Mouse (Mus musculus) heart, adult 2 months (tissue): ENCODE results near the gene Frmd6. TPM values are rescaled to one million over a fixed set of nuclear protein-coding genes. Genes with fewer than 3 reads are reported as not detected.

Source experiments
- DNase-seq, 2 experiments: peaks; one replicate each; pipeline ENCODE4 v3.0.0; 2021
- H3K27ac ChIP-seq: fragments of 200-600 bp; 2 replicates; pipeline ENCODE4 v1.8.1; 2022
- H3K27me3 ChIP-seq: fragments of 200-500 bp; 2 replicates; pipeline ENCODE4 v1.6.1; 2012; ENCODE audit warnings: mild to moderate bottlenecking, low read length, inconsistent platforms, mixed read lengths; ENCODE audit not compliant: control insufficient read depth, insufficient read depth
- H3K36me3 ChIP-seq: fragments of 200-500 bp; 2 replicates; pipeline ENCODE4 v1.6.1; 2012; ENCODE audit warnings: low read length, inconsistent platforms; ENCODE audit not compliant: control insufficient read depth, insufficient read depth
- H3K4me1 ChIP-seq: fragments of 200-500 bp; 2 replicates; pipeline ENCODE4 v1.6.1; 2011; ENCODE audit warnings: low read length; ENCODE audit not compliant: control insufficient read depth, insufficient read depth
- H3K4me3 ChIP-seq: fragments of 200-600 bp; 2 replicates; pipeline ENCODE4 v1.8.1; 2022
- H3K79me2 ChIP-seq: fragments of 200-500 bp; replicated peaks from 2 replicates; pipeline ENCODE4 v1.6.1; 2012; ENCODE audit warnings: mild to moderate bottlenecking, inconsistent platforms, low read length, moderate library complexity, mixed read lengths; ENCODE audit not compliant: control insufficient read depth, insufficient read depth
- H3K9ac ChIP-seq: fragments of 200-500 bp; 2 replicates; pipeline ENCODE4 v1.6.1; 2012; ENCODE audit warnings: low read depth, mild to moderate bottlenecking, control low read depth, inconsistent platforms, low read length, mixed read lengths
- CTCF ChIP-seq: fragments of 200-600 bp; IDR thresholded peaks from 2 replicates; pipeline ENCODE4 v1.8.1; 2022; ENCODE audit warnings: antibody characterized with exemption, mild to moderate bottlenecking, moderate library complexity
- EP300 ChIP-seq: fragments of 200-500 bp; IDR thresholded peaks from 2 replicates; pipeline ENCODE4 v1.6.1; 2011; ENCODE audit warnings: low read depth, low read length, control low read depth; ENCODE audit not compliant: insufficient read depth
- POLR2A ChIP-seq: fragments of 200-500 bp; IDR thresholded peaks from 2 replicates; pipeline ENCODE4 v1.6.1; 2011; ENCODE audit warnings: mild to moderate bottlenecking, low read depth, low read length, control low read depth; ENCODE audit not compliant: insufficient read depth
- WGBS: fragments of 180-500 bp; shearing (Covaris S2); methylation state at CpG from one replicate; pipeline ENCODE4 v1.1.7; 2018; 5-methylcytosine and 5-hydroxymethylcytosine counted together
- intact Hi-C: fragments of 180-260 bp; cut with DNase I; formaldehyde crosslinking; loops from one replicate; pipeline ENCODE4 v1.15.1; 2025
- long read RNA-seq: library from polyadenylated mRNA; stranded (forward); transcript quantifications from one replicate; pipeline ENCODE4 v2.0.0, GENCODE M21; 2021
- polyA plus RNA-seq: library from polyadenylated mRNA; depleted of rRNA; stranded (reverse); fragments of >200 nt; gene quantifications from 2 replicates; pipeline ENCODE4 v1.2.3, GENCODE M21; 2012; rRNA removed
- total RNA-seq, 2 experiments: library from RNA; stranded (reverse); gene quantifications; 2 replicates each; pipeline ENCODE4 v1.2.3; 2021

Frmd6 gene
- total RNA-seq: 10 to 100 TPM; 31.4 to 33.2 TPM
- 17.3 and 28.7 TPM in 2 replicates for polyA plus RNA-seq
- long read RNA-seq, full-length matches to known transcripts: 6 of 48 reads
- long read RNA-seq, partial matches to known transcripts: 5 of 48 reads
- long read RNA-seq, other reads (novel, unspliced or antisense): 37 of 48 reads

GRCm38 (mm10) chr12:70824729-70825650, at the start of gene Frmd6:
Gene Frmd6 (plus strand): TSS chr12:70825514.
- Histone ChIP-seq H3K4me3 (peak within 1 kb of the TSS; percentile 89), H3K4me1 (peaks cover 3% of the 10 kb centered on the region), H3K27me3 (no peaks in the 10 kb centered on the region), H3K27ac (peak within 1 kb of the TSS; percentile 97), H3K9ac (peak within 1 kb of the TSS; percentile 99), H3K79me2 (peaks cover 2% of the 10 kb centered on the region; the same call in 1 of the 2 replicates), H3K36me3 (peaks cover 2% of the 10 kb centered on the region; the same call in 1 of the 2 replicates)
- TF ChIP-seq CTCF (peak; percentile 84), POLR2A (peak; percentile 97), EP300 (peak; percentile 66; the same call in 1 of the 2 replicates)
- intact Hi-C loops: loop anchor here (2.0 to 5.0 kb wide), 2 partner anchors 42 to 56 kb away; no protein-coding TSS in a partner anchor
- DNase-seq: peak; percentile 95 to 96
- WGBS: under 1% methylated on average over 72 of the region's 75 CpGs

GRCm38 (mm10) chr12:70775609-70776008, 49.7 kb upstream of the Frmd6 start:
- peaks cover 2% of the 10 kb centered on the region; the same call in 1 of the 2 replicates for H3K36me3 ChIP-seq
- H3K27me3 ChIP-seq: no peaks in the 10 kb centered on the region
- 90% methylated on average over 8 of the region's 8 CpGs for WGBS
- TF ChIP-seq CTCF: no peak
- no peak for TF ChIP-seq EP300
- no peak for TF ChIP-seq POLR2A
- H3K27ac ChIP-seq: no peak overlapping the region
- H3K4me3 ChIP-seq: no peak overlapping the region
- no peak overlapping the region for H3K9ac ChIP-seq
- intact Hi-C loops: no loop called here
- no peak for DNase-seq
- H3K4me1 ChIP-seq: no peaks in the 10 kb centered on the region; the same call in 1 of the 2 replicates
- H3K79me2 ChIP-seq: no peaks in the 10 kb centered on the region

GRCm38 (mm10) chr12:70776683-70777082, 48.6 kb upstream of the Frmd6 start:
- intact Hi-C loops: no loop called here
- Histone ChIP-seq H3K4me3 (no peak overlapping the region), H3K27me3 (no peaks in the 10 kb centered on the region), H3K27ac (no peak overlapping the region), H3K79me2 (no peaks in the 10 kb centered on the region), H3K36me3 (peaks cover 2% of the 10 kb centered on the region; the same call in 1 of the 2 replicates), H3K4me1 (no peaks in the 10 kb centered on the region; the same call in 1 of the 2 replicates), H3K9ac (no peak overlapping the region)
- no peak for DNase-seq
- whole genome bisulfite sequencing: 73% methylated on average over 12 of the region's 12 CpGs
- no peak for TF ChIP-seq POLR2A
- no peak for TF ChIP-seq EP300
- no peak for TF ChIP-seq CTCF

- Histone ChIP-seq H3K4me3 (no peak overlapping the region), H3K4me1 (no peaks in the 10 kb centered on the region; the same call in 1 of the 2 replicates), H3K79me2 (no peaks in the 10 kb centered on the region), H3K27me3 (no peaks in the 10 kb centered on the region), H3K27ac (no peak overlapping the region), H3K36me3 (peaks cover 2% of the 10 kb centered on the region; the same call in 1 of the 2 replicates), H3K9ac (no peak overlapping the region)
- intact Hi-C loops: no loop called here
- 75% methylated on average over 5 of the region's 5 CpGs for WGBS
- no peak for DNase-seq
- no peak for TF ChIP-seq POLR2A
- no peak for TF ChIP-seq EP300
- no peak for TF ChIP-seq CTCF
Observed at GRCm38 (mm10) chr12:70777466-70777865, 47.8 kb upstream of the Frmd6 start.

GRCm38 (mm10) chr12:70777866-70778265, 47.4 kb upstream of the Frmd6 start:
- no peak overlapping the region for H3K27ac ChIP-seq
- H3K9ac ChIP-seq: no peak overlapping the region
- peaks cover 2% of the 10 kb centered on the region; the same call in 1 of the 2 replicates for H3K36me3 ChIP-seq
- no peaks in the 10 kb centered on the region; the same call in none of the 2 replicates for H3K4me1 ChIP-seq
- intact Hi-C loops: no loop called here
- no peak for TF ChIP-seq CTCF
- TF ChIP-seq POLR2A: no peak
- TF ChIP-seq EP300: no peak
- no peaks in the 10 kb centered on the region for H3K27me3 ChIP-seq
- DNase-seq: no peak
- H3K4me3 ChIP-seq: no peak overlapping the region
- H3K79me2 ChIP-seq: no peaks in the 10 kb centered on the region
